Mouse (Mus musculus) lung, adult 18-20 months (tissue): Measurements from ENCODE around the gene Cct3.
"Not testable (repeated sequence)": the region's sequence is repeated elsewhere in the genome, so short reads cannot be mapped to it uniquely, and the experiment has no call there.

Source experiments
- DNase-seq, 2 experiments: peaks; one replicate each; pipeline ENCODE4 v3.0.0; 2022; ENCODE audit warnings: mixed read lengths in 2 of 2

Cct3 gene

DNA sequence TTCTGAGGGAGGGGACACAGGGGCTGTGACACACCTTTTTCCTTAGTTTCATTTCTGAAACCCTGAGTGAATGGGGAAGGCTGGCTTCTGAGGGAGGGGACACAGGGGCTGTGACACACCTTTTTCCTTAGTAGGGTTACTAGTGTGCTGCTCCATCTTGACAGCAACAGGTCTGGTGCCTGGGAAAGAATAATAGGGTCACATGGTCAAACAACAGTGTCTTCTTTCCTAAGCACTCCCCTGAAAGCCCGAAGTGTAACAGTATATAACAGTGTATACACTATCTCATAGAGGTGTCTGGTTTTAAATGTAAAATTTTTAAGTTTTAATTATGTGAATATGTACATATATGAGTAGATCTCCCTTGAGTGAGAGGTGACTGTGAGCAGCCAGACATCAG, 1.6 kb upstream of the Cct3 start:
- not testable (repeated sequence) for DNase-seq

DNA sequence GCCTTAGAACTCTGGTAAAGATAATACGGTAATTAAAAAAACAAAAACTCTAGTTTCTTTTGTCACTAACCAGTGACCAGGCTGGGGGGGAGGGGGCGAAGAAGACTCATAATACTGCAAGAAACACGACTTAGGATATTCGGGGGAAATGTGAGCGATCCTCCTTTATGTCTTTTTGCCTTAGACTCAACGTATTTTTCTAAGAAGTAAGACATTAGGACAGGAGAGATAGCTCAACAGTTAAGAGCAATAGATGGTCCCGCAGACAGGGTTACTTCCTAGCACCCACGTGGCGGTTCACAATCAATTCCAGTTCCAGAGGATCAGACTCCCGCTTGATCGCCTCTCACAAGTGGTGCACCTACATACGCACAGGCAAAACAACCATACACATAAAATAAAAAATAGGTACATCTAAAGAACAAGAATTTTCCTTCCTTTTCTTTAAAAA, 781 bp upstream of the Cct3 start:
- no peak for DNase-seq

DNA sequence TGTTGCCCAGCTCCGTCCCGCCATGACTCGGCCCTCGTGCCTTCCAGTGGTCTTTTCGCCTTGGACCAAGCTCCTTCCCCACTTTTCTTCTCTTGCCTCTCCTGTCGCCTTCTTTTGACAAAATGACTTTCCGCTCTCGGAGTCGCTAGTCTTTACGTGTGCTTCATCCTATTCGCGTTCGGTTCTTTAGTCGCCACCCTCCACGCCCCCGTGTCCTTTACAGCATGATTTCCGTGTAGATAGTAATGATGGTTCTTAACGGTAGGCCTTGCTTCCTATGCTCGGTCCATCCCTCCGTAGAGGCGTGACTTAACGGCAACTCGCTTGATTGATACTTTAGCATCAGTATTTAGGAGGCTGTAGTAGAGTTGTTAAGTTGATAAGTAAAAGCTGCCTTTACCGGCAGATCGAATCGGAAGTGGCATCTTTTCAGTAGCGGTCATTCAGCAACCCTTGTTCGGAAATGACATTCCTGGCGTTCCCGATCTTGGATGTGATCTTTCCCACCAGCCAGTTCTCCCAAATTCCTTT, 470 bp downstream of the Cct3 start:
- DNase-seq, result peak in 1 of 2 experiments; percentile 24

DNA sequence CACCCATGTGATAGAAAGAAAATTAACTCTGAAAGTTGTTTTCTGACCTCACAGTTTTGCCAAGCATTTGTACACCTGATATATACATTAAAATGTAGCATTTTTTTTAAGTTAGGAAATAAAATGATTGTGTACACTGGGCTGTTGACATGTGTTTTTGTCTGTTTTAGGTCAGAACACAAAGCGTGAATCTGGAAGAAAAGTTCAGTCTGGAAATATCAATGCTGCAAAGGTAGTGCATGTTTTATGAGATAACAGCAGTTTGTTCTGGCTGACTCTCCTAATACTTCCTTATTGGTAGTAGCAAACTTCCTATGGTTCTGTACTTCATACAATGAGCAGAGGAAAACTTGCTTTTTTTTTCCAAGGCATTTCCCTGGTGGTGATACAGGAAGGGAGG, 2.3 kb downstream of the Cct3 start:
- DNase-seq, result no peak

DNA sequence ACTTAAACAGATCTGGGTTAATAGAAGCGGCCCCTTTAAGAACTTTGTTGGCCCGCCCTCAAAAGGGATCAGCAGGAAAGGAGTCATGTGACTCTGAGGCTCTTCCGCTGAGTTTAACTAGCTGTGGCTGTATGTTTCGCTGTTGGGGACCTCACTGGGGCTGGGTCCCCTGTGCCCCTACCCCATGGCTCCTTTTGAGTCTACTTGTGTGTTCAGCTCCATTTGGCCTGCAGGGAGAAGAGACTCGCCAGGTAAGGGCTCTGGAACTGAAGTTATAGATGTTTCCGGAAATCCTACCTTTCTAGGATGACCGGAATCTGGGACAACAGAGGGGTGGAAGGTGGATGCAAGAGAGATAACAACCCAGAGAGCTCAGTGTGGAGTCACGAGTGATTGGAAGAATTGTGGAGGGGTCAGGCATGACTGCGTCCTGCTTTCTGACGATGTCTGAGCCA, 28.1 kb downstream of the Cct3 start, which contains the start of gene Glmp:
TSS of gene Glmp (plus strand) at position 73 of the 455 bp plus-strand sequence.
- peak; percentile 58 to 64 for DNase-seq

DNA sequence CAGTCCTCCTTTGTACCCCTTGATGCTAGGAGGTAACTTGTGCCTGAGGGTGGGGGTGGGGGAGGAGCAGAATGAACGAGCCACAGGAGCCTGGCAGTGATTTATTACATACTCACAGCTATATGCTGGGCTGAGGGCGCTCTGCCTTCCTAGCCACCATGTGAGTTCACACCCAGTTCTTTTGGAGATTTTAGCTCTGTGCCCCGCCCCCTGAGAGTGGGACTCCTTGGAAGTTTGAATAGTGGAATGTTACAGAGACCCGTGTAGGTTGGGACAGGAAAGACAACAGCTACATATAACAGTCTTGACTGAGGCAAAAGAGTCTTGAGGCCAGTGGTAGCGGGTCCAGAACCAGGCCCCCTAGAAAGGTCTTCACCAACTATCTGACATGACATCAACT, 32.0 kb downstream of the Cct3 start:
- DNase-seq, result no peak

DNA sequence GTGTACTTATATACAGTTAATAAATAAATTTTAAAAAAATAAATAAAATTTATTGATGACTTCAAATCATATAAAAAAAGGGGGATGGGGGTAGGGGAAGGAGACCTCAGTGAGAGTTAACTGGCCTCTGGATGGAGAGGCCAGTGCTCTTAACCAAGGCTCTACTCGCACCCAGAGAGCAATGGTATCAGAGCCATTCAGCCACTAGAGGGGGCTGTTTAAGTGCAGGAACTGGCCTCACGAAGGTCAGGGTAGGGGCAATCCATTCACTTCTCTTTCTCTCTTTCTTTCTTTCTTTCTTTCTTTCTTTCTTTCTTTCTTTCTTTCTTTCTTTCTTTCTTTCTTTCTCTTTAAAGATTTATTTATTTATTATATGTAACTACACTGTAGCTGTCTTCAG, 34.4 kb downstream of the Cct3 start:
- peak in 1 of 2 experiments; percentile 59 for DNase-seq

DNA sequence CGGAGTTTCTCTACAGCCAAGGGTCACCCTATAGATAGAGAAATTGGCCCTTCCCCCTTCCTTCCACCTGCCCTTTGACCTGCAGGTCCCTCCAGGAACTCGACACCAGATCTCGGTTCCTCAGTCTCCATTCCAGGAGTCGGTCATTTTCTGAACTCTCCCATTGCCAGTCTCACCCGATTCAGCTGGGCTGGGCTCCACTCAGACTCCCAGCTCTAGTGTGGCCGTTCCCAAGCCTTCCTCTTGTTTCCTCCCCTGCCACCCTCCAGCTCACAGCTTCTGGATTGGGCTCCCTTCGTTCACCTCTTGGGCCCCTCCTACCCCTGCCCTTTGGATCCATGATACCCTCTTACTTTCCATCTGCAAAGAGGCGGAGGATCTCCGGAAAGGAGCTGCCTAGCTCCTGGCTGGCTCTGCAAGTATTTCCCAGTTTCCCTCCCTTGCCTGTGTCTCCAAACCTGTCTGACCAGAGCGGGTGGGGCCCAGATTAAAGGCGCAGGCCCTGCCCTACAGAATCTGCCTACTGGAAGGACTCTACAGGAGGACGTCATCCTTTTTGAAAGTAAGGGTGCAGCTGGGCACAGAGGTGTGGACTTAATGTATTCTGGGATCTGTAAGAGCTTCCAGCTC, 37.2 kb downstream of the Cct3 start:
- DNase-seq, result peak; percentile 56 to 74

DNA sequence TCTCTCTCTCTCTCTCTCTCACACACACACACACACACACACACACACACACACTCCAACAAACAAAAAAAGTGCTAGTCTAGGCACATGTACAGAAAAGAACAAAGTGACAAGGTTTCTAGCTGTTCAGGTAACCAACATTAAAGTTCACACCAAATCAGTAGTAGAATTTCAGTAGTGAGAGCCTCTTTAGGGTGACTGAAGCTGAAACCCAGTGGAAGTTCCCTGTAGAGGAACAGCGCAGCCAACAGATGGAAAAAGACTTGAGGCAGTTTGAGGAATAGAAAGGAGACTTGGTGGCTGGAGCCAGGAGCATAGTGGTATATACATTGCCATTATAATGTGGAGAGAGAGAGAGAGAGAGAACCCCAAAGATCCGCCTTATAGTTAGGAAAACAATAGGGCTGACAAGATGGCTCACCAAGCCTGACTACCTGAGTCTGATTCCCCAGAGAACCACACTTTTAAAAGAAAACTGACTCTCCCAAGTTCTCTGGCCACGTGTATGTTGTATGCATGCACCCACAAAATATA, 38.1 kb downstream of the Cct3 start:
- no peak for DNase-seq

DNA sequence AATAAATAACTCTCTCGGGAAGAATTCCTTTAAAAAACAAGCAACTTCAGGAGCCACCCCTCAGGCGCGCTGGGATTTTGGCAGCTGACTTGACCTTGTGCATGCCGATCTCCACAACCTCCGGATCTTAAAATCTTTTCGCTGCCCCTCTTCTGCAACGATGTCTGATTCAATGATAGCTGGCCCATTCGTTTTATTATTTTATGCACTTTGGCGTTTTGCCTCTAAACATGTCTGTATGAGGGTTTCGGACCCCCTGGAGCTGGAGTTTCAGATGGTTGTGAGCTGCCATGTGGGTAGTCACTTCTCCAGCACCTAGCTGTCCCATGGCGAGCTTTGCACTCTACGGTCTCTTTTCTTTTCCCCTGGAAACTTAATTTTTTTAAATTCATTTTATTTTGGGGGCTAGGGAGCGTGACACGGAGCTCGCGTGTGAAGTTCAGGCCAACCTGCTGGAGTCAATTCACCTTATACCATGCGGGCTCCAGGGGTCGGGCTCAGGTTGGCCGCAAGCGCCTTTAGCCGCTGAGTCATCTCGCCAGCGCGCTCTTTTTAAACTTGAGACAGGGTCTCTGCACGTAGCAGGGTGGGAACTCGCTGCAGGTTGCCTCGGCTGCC, 38.6 kb downstream of the Cct3 start:
- DNase-seq, result no peak

DNA sequence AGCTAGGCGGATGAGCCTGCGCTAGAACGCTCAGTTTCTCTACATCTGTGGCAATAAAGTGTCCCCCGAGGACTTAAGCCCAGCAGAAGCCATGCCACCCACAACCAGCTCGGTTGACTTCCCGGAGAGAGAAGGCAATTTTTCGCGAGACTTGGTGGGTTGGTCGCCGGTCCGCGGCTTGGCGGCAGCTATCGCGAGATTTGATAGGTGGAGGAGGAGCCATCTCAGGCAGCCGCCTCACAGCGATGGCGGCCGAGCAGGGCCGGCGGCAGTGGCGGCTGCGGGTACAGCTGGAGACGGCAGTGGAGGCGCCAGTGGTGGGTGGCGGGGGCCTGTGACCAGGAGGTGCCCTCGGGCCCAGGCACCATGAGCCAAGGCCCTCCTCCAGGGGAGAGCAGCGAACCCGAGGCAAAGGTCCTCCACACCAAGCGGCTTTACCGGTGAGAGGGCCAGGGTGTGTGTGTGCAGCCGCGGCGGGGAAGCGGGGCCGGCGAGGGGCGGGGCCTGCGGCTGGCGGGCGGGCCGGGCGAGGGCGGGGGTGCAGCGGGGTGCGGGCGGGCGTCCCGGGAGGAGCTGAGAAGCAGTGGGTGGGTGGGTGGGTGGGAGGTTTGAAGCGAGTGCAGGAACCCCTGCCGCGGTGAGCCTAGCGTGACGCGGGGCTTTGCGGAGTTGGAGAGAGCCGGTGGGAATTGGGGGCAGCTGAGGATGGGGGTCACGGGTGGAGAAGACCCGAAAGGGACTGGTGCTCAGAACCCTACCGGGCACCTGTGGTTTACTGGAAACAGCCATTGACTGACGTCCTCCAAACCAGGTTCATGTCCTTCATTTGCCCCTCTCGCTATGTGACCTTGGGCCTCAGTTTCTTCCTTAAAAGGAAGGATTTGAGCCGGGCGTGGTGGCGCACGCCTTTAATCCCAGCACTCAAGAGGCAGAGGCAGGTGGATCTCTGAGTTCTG, 39.4 kb downstream of the Cct3 start, which contains the start of the genes Tmem79 and Smg5:
TSS of gene Tmem79 (minus strand) at position 91 of the 956 bp plus-strand sequence.
TSS of gene Smg5 (plus strand) at position 203 of the 956 bp plus-strand sequence.
- peak; percentile 97 for DNase-seq

DNA sequence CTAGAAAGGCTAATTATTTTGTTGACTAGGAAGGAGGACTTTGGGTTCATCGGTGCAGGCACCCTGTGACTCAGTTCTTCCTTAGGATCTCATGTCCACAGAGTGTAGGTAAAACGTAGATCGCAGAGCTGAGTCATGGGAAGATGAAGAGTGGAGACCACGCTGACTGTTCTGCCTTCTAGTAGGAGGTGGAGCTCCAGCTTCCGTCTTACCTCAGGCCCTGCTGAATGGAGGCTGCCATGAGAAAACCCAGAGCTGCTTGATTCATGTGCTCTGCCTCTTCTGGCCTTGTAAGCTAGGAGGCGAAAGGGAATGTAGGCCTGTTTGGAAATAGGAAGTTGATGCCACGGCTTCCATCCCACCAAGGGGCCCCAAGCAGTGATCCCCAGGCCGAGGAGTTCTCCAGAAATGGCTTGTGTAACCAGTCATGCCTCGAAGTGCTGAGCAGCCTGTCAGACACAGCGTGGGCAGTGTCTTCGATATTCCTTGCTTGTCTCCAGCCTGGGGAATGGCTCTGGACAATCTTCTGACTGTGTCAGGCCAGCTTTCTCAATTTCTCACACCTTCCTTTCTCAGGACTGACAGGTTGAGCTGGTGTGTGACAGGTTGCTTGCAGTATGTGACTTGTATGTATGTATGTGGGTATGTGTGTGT, 40.6 kb downstream of the Cct3 start:
- DNase-seq, result no peak

DNA sequence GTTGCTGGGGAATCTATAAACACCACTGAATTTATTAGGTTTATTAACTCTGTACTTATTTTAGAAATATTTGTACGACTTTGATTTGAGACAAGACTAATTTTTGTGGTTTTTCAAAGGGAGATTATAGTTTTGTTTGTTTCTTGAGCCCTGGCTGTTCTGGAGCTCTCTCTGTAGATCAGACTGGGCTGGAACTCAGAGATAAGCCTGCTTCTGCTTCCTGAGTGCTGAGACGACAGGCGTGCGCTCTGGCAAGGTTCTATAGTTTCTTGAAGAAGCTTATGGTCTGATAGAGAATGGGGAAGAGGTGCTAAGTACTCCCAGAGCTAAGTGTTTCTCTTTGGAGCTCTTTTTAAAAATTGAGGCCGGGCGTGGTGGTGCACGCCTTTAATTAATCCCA, 41.4 kb downstream of the Cct3 start:
- DNase-seq, result no peak

DNA sequence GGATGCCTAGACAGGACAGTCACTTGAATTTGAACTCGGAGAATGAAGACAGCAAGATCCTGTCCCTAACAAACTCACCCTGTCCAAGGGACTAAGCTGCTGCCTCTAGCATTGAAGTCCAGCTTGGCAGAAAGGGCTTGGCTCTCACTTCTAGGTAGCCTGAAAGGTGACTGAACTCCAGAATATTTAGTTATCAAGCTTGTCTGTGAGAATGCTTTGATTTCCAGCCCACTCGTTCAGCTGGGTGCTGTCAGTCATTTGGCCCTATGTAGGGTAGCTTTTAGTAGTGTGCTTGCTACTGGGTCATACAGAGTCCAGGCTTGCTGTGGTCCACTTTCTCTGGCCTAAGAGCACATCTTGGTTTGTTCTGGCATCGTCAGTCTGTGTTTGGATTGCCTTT, 42.1 kb downstream of the Cct3 start:
- no peak for DNase-seq

DNA sequence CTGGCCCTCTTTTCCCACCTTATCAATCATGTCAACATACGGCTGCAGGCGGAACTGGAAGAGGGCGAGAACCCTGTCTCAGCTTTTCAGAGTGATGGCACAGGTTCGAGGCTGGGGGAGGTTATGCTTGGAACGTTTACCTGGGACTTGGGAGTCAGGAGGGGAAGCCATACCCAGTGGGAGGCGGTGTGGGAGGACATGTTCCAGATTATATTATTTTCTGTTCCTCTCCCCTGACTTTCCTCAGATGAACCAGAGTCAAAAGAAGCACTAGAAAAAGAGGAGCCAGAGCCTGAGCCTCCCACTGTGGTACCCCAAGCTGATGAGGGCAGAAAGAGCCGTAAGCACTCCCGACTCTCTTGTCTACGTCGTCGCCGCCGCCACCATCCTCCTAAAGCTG, 53.8 kb downstream of the Cct3 start:
- DNase-seq, result no peak

DNA sequence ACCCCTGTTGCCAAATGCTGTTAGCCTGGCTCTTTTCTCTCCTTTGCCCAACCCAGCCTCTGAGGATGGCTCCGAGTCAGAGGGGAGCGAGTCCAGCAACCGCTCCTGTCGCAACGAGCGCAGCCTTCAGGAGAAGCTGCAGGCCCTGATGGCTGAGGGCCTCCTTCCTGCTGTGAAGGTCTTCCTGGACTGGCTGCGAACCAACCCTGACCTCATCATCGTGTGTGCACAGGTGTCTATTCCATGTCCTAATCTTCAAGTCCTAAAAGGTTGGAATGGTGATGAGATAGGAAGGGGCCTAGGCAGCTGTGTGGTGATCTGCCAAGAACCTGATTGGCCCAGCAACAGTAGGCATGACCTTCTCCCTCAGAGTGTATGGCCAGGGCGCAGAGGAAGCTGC, 56.0 kb downstream of the Cct3 start:
- DNase-seq, result no peak

DNA sequence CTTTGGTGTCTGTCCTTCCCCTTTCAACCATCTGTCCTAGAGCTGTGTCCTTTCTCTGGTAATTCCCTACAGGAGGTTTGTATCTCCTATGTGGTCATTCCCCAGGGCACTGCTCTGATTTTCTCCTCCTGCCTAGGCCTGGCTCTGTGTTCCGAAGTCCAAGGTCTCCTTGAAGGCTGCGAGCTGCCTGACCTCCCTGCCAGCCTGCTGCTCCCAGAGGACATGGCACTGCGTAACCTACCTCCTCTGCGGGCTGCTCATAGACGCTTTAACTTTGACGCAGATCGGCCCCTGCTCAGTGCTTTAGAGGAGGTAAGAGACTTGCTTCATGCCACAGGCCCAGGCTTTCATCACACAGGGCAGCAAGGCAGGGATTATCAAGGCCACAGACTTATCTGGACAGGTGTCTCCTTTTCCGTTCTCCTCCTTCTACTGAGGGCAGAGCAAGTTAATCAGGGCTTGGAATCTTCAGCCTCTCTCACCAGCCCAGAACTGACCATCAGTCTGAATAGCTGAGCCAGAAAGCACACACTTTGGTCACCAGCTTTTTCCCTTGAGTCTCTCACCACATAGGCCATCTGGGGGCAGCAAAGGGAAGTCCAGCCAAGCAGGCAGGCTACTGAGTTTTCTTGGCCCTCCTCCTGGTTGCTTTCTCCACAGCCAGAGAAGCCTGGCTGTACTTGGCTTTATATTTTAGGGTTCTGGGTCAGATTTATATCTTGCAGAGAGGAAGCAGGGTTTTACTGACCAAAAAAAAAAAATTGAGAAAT, 57.7 kb downstream of the Cct3 start:
- DNase-seq, result no peak

DNA sequence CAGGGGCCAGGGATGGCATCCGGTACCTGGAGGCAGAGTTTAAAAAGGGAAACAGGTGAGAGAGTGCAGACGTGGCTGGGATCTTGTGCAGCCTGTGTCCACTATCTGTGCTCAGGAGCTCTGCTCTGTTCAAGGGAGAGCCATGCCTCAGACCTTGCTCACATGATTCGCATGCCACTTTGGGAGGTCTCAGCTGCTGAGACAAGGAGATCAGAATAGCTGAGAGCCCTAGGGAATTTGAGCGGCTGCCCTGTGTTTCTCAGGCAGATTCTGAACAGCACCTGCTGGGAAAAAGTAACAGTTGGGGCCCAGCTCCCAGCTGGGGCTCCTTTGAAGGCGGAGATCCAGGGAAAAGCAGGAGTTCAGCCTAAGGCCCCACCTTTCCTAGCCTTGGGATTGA, 62.7 kb downstream of the Cct3 start:
- no peak for DNase-seq

DNA sequence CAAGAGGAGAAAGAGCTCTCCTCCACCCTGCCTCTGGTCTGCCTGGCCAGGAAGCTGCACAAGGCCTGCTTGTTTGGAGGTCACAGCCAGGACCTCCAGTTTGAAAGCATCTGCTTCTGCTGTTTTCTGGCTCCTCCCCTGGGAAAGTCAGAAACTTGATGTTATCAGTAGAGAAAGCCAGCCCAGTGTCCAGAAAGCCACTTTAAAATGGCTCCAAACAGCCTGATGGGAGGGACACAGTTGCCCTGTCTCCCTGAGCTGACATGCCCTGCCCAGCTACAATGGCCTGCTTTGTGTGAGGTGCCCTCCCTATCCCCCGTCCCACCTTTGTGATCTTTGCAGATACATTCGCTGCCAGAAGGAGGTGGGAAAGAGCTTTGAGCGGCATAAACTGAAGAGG, 63.1 kb downstream of the Cct3 start:
- DNase-seq, result no peak

DNA sequence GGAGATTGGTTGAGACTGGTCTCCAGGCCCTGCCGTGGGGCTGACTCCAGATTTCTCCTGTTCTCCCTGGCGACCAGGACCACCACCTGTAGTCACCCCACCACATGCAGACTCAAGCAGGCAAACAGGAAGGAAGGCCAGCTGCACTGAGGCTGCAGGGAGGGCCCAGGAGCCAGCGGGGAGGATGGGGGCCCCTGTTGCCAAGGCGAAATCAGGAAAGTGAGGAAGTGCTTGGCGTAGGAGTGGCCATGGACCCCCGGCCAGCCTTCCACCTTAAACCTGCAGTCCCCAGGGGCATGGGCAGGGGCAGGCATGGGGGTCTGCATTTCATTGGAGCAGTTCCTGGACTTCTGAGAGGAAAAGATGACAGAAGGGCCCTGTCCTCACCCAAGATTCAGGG, 64.2 kb downstream of the Cct3 start:
- DNase-seq, result no peak

DNA sequence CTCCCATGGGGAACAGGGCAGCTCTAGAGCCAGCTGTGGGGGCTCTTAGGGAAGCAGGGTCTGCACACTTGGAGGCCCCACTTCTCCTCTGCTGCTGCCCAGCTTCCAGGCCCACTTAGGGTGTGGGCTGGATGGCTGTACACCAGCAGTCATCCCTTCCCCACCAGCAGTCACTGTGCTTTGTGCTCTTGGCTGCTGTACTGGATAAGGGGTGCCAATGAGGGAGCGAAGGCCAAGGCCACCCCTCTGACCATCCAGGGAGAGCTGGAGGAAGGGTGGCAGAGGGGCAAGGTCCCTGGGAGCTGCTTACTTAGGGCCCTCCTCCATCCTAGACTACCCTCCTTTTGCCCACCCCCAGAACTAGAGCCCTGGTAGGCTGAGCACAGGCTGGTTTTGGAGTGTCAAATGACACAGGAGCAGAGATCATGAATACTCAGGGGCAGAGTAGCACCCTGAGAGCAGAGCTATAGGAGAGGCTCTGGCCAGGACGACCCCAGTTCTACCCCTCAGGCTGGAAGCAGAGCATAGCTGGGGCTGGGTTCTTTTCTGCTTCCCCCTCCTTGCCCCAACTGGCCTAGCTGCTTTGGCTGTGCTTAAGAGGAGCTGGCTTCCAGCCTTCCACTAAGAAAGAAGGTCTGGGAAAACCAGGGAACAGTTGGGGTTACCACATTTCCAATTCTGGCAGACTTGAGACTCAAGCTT, 64.8 kb downstream of the Cct3 start:
- DNase-seq, result no peak
